Mouse (Mus musculus) layer of hippocampus, adult 18-20 months (tissue): ENCODE results near the gene Hvcn1. TPM values are rescaled to one million over a fixed set of nuclear protein-coding genes. Genes with fewer than 3 reads are reported as not detected.

Experiments used
- DNase-seq, 2 experiments: peaks; one replicate each; pipeline ENCODE4 v3.0.0; 2022; ENCODE audit warnings: low spot score in 2 of 2
- total RNA-seq, 2 experiments: library from RNA; stranded (reverse); gene quantifications; 2 replicates each; pipeline ENCODE4 v1.2.3; 2021

Gene Hvcn1
- total RNA-seq, 2 experiments from 2014 or later, result 2.4 to 3.1 TPM

GRCm38 (mm10) chr5:122234319-122235195, 28.0 kb downstream of the Hvcn1 start:
- DNase-seq, result no peak

GRCm38 (mm10) chr5:122235196-122235836, 28.7 kb downstream of the Hvcn1 start:
- DNase-seq, result no peak

DNA sequence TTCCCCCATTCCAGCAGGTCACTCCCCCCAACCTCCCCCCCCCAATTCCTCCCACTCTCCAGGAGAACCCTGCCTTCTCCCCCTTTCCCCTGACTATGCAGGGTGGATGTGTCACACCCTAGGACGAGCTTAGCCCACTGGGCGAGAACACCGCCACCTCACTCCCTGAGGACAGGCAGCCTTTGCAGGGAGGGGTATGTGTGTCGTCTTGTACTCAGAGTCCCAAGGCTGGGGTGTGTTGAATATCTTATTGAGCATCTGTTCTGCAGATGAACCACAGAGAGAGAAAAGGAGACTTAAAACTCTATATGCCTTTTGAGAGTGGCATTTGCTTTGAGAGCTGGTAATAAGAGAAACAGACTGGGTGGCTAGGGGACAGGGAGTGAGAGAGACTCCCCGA, 30.6 kb downstream of the Hvcn1 start:
- DNase-seq, result no peak

GRCm38 (mm10) chr5:122239618-122240017, 33.0 kb downstream of the Hvcn1 start:
- no peak for DNase-seq

- DNase-seq, result no peak
Observed at GRCm38 (mm10) chr5:122240521-122240920, 33.9 kb downstream of the Hvcn1 start.

DNA sequence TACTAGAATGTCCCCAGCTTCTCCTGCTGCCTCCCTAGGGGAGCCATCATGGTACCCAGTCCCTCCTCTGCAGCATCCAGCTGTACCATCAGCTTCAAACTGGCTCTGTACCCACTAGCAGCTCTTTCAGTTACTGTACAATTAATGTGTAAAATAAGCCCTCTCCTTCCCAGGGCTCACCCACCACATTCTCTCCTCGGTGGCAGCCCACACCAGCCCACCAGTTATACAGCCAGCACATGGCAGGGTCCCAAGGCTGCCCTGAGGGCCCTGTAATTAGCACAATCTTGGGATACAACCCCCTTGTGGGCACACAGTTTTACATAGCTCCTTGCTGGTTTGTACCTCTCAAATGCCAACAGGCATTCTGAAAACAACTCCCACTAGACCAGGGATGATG, 34.4 kb downstream of the Hvcn1 start:
- no peak for DNase-seq

DNA sequence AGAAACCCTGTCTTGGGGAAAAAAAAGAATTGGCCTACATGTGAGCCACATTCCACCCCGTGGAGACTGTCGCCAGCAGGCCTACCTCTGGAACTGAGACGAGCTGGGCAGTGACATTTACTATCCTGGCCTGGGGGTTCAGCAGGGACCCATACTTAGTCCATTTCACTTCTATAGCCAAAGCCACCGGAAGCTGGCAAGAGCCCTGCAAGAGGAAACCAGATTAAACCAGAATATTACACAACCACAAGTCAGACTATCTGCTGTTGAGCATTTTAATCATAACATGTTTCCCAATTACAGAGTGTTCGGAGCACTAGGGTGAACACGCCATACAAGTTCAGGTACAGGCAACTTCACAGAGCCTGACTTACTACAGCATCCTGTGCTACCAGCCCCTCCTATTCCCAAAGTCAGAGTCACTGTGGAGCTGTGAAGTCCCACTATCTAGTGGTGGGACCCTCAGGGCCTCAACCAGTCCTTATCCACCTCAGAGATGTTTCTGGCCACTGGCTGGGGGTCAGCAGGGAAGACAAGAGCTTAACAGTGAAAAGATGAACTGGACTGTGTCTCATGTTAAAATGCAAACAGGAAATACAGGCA, 36.0 kb downstream of the Hvcn1 start:
- DNase-seq, result no peak

DNA sequence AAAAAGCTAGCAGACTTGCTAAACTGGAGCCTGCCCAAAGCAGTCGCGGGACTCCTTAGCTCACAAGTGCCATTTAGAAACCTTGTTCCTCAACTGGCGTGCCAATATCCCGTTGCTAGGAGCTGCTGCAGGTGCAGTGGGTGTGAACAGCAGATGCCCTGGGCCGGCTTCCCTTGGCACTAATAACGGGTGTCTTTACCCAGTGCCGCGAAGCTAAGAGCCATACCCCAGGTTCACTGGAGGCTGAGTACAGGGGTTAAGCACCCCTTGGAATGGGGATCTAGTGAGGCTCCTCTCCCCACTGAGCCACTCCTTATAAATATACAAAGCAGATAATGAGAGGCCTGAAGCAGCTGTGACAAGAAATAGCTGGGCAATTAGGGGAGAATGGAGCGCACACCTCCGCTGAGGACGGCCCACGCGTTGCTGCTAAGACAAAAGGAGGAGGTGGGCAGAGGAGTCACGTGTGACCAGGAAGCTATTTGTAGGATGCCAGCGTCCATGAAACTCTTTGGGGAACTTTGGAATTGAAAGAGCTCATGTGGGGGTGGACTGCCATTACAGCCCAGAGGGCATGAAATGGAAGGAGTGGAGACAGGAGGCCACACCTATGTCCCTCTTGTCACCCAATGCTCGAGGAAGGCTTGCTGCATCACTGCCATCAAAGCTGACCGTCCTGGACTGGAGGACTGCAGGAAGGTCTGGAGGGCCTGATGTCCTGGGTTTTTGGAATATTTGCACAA, 37.3 kb downstream of the Hvcn1 start:
- no peak for DNase-seq

- DNase-seq, result no peak
Observed at GRCm38 (mm10) chr5:122245186-122245585, 38.6 kb downstream of the Hvcn1 start.

- no peak for DNase-seq
Observed at GRCm38 (mm10) chr5:122246547-122247167, 40.1 kb downstream of the Hvcn1 start.

GRCm38 (mm10) chr5:122247529-122247928, 40.9 kb downstream of the Hvcn1 start:
- DNase-seq, result peak in 1 of 2 experiments; percentile 69

DNA sequence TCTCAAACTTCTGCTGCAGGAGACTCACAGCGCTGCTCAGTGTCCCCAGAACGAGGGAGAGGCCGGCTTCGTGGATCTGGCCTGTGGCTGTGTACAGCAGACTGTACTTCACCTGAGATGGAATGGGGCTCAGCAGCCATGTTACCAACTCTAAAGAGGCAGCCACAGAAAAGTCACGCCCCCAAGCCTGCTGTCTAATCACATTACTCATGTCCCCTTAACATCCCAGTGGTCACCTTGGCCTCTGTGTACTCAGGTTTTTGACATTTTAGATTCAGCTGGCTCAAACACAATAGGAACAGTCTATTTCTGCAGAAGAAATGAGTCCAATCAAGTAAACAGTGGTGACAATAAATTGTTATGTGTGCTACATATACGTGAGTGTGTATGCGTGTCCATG, 41.3 kb downstream of the Hvcn1 start:
- no peak for DNase-seq

DNA sequence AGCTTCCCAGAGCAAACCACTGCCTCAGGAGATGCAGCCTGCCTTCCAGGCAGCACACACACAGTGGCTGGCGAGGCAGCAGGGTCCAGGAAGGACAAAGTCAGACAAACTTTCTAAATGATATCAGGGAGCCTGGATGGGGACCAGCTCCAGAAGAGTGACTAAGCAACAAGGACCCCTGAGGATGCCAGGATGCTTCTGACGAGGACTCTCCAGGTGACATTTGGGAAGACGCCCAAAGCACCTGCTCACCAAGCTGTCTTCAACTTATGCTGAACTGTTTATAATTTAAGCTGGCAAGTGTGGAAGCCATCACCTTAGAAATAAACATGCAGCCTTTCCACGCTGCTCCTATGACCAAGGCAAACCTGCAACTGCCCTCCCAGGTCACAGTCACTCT, 42.7 kb downstream of the Hvcn1 start:
- DNase-seq, result no peak

- peak; percentile 33 to 57 for DNase-seq
Observed at GRCm38 (mm10) chr5:122251895-122252606, 45.4 kb downstream of the Hvcn1 start.

- no peak for DNase-seq
Observed at GRCm38 (mm10) chr5:122258027-122258741, 51.6 kb downstream of the Hvcn1 start.

DNA sequence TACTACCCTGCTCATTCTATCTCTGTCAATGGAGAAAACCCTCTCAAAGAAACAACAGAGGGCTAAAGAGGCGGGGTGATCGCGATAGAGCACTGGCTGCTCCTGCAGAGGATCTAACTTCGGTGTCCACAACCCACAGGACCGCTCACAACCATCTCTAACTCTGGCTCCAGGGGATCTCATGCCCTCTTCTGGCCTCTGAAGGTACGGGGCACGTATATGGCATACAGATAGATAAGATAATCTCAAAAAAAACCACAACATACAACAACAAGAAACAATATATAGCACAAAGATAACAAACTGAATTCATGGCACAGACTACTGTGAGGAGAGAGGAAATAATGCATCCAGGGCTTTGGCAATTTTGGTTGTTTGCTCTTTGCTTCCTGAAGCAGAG, 55.5 kb downstream of the Hvcn1 start:
- no peak for DNase-seq

- DNase-seq, result peak; percentile 71 to 86
Observed at GRCm38 (mm10) chr5:122263933-122264905, 57.6 kb downstream of the Hvcn1 start, which contains the start of gene Tctn1. TSS of gene Tctn1 (minus strand) at chr5:122264460.

DNA sequence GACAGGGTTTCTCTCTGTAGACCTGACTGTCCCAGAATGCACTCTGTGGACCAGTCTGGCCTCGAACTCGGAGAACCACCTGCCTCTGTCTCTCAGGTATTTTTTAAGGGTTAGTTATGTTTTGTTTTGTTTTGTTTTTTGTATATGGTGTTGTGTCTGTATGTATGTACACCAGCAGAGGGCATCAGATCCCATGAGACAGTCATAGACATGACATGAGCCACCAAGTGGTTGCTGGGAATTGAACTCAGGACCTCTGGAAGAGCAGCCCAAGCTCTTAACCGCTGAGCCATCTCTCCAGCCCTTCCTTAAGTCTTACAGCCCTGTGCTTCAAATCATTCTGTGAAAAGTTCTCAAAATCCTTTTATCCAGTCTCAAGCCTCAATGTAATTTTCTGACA, 58.6 kb downstream of the Hvcn1 start:
- DNase-seq, result no peak
